Mouse (Mus musculus) CD8-positive naive resting alpha-beta T cell, adult 2 months (primary cell): ENCODE measurements around the gene Pnp2.

Source experiments
- DNase-seq, 2 experiments: peaks; one replicate each; pipeline ENCODE4 v3.0.0; 2022; ENCODE audit warnings: low read depth in 2 of 2, low spot score in 2 of 2

Pnp2 gene

GRCm38 (mm10) chr14:51007914-51008713, 52.3 kb downstream of the Pnp2 start:
- DNase-seq: no peak

- no peak for DNase-seq
Measured at GRCm38 (mm10) chr14:51008781-51009180, 53.0 kb downstream of the Pnp2 start.

- DNase-seq: no peak
Measured at GRCm38 (mm10) chr14:51009572-51009971, 53.8 kb downstream of the Pnp2 start.
